Mouse (Mus musculus) stomach, postnatal 0 days (tissue): ENCODE measurements around the gene Fdxacb1.

Experiments
- CTCF ChIP-seq: IDR thresholded peaks from 2 replicates; pipeline ENCODE4 v1.5.1; 2016; ENCODE audit warnings: antibody characterized with exemption, low read depth, mild to moderate bottlenecking, moderate library complexity
- EP300 ChIP-seq: optimal IDR thresholded peaks from 2 replicates; pipeline ENCODE3; 2016; ENCODE audit warnings: antibody characterized with exemption

DNA sequence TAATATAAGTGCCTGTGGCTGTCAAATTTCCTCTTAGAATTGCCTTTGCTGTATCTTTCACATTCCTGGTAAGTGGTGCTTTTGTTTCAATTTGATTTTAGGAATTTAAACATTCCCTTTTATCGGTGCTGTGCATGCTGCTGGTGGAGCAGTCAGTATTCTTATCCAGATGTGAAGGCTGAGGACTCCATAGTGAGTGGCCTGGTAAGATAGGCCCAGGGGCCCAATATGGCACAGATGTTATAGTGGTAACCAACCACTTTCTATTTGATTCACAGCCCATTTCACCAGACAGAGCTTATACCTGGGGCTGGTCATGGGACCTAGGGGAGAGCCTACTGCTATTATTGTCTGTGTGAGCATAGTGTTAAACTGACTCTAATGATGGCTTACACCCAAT lies 48.5 kb downstream of the Fdxacb1 start:
- TF ChIP-seq CTCF (no peak), EP300 (no peak)
